Mouse (Mus musculus): ENCODE data around the gene Zbtb12. TPM values are rescaled to one million over a fixed set of nuclear protein-coding genes. Genes with fewer than 3 reads are reported as not detected.

Zbtb12 gene
- total and polyA plus RNA-seq, 3 experiments = 2.4 to 9.3 (median 8.5) TPM

DNA sequence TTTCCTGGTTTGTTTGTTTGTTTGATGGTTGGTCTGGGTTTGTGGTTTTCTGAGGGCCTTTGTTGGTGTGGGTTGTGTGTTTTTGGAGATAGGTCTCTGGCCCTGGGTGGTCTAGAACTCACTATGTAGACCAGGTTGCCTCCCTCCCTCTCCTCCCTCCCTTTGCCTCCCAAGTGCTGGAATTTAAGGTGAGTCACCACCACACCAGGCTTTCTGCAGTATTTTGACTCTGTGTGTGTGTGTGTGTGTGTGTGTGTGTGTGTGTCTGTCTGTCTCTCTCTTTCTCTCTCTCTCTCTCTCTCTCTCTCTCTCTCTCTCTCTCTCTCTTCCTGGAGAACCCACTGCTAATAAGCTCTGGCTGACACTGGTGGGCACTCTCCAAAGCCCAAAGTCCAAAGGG, 1.9 kb downstream of the Zbtb12 start:
- DNase-seq (ENCODE audit: extremely low read depth) = no peak
- dilution Hi-C loops (cut with MboI; ENCODE audit: extremely low pct_ligation_motif_present, extremely low pct_unique_long_range_greater_than_20kb, low sequenced_read_pairs) = no loop called here
- no peaks in the 10 kb centered on the region for H3K9me3 ChIP-seq (replicated peaks; ENCODE audit: low read length)
- H3K36me3 ChIP-seq (replicated peaks in 1 of 2; ENCODE audit: control insufficient read depth in 1 of 2, insufficient read depth in 1 of 2, low read length in 1 of 2) = no peaks in the 10 kb centered on the region
- H3K4me1 ChIP-seq (ENCODE audit: control insufficient read depth in 1 of 2, insufficient read depth in 2 of 2) = peaks cover 11 to 33% of the 10 kb centered on the region in 2 experiments
- no peak overlapping the region for H3K27ac ChIP-seq (ENCODE audit: insufficient read depth, low read depth)
- no peak overlapping the region for H3K4me3 ChIP-seq (replicated peaks in 1 of 3; ENCODE audit: low read depth in 2 of 3, low read length in 2 of 3, poor library complexity in 1 of 3)
- TF ChIP-seq RCOR1 (conservative IDR thresholded peaks at IDR 0.05; ENCODE audit: low read depth, low read length) (no peak), SMC3 (IDR thresholded peaks at IDR 0.05; ENCODE audit: low read depth, low read length) (no peak), POLR2A (IDR thresholded peaks at IDR 0.05; ENCODE audit: low read depth, low read length) (no peak), MEF2A (IDR thresholded peaks at IDR 0.05; ENCODE audit: borderline replicate concordance, low read depth, low read length) (no peak), MAX (IDR thresholded peaks at IDR 0.05; ENCODE audit: low read length) (no peak), CTCF (conservative IDR thresholded peaks at IDR 0.05 in 1 of 2, IDR thresholded peaks at IDR 0.05 in 1 of 2; ENCODE audit: low read depth in 2 of 2, low read length in 2 of 2) (no peak), MAZ (IDR thresholded peaks at IDR 0.05; ENCODE audit: low read depth, low read length) (no peak), NRF1 (IDR thresholded peaks at IDR 0.05; ENCODE audit: low read depth, low read length) (no peak), CHD2 (IDR thresholded peaks at IDR 0.05; ENCODE audit: low read length) (no peak), GABPA (IDR thresholded peaks at IDR 0.05; ENCODE audit: insufficient replicate concordance, low read depth, low read length) (no peak), IRF4 (IDR thresholded peaks at IDR 0.05; ENCODE audit: low read depth, low read length) (no peak), ELF1 (IDR thresholded peaks at IDR 0.05; ENCODE audit: low read depth, low read length) (no peak), JUND (conservative IDR thresholded peaks at IDR 0.05; ENCODE audit: low read depth, low read length) (no peak), ZMIZ1 (IDR thresholded peaks at IDR 0.05; ENCODE audit: low read depth, low read length) (no peak), USF1 (IDR thresholded peaks at IDR 0.05; ENCODE audit: low read depth, low read length) (no peak), TCF12 (IDR thresholded peaks at IDR 0.05; ENCODE audit: low read depth, low read length) (no peak)
- no peaks in the 10 kb centered on the region for H3K27me3 ChIP-seq (replicated peaks)
- no peak overlapping the region for H3K4me2 ChIP-seq (ENCODE audit: insufficient read depth, low read depth, poor library complexity, severe bottlenecking)
- in situ Hi-C loops (cut with MboI; ENCODE audit: low pct_ligation_motif_present, low pct_unique_long_range_greater_than_20kb, low sequenced_read_pairs) = no loop called here
- no peak overlapping the region for H3K9ac ChIP-seq (ENCODE audit: insufficient read depth, low read depth)
- H3K79me2 ChIP-seq (replicated peaks; ENCODE audit: control insufficient read depth, extremely low read depth, insufficient read depth, poor library complexity, severe bottlenecking) = no peaks in the 10 kb centered on the region

DNA sequence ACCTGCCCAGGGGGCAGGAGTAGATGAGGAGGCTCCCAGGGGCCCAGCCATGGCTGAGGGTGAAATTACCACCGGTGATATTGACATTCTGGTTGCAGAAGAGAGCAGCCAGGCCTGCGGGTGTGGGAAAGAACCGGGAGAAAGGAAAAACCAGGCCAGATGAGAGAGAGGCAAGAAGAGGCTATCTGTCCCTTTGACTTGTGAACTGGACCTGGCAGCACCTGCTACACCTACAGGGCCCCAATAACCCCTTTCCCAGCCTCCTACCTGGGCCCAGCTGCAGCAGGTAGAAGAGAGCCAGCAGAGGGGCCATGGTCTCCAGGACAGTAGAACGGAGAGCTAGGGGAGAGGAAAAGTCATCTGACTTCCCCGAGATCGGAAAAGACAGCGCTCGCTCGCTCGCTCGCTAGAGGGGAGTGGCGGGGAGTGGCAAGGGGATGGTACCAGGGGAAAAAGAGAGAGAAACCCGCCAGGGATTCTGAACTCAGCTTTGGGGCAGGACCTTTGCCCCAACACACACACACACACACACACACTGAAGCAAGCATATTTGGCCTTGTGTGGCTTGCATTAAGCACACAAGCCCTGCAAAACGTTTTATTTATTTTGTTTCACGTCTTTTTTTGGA, 2.5 kb downstream of the Zbtb12 start, which contains the start of gene Gm20547:
TSS of gene Gm20547 (minus strand) at position 360 of the 628 bp plus-strand sequence.
- dilution Hi-C loops (cut with MboI; ENCODE audit: extremely low pct_ligation_motif_present, extremely low pct_unique_long_range_greater_than_20kb, low sequenced_read_pairs) = no loop called here
- DNase-seq (ENCODE audit: extremely low read depth) = no peak
- Histone ChIP-seq H3K36me3 (replicated peaks in 1 of 2; ENCODE audit: control insufficient read depth in 1 of 2, insufficient read depth in 1 of 2, low read length in 1 of 2) (no peaks in the 10 kb centered on the region), H3K9ac (ENCODE audit: insufficient read depth, low read depth) (no peak within 1 kb of the TSS), H3K4me1 (ENCODE audit: control insufficient read depth in 1 of 2, insufficient read depth in 2 of 2) (peaks cover 11 to 33% of the 10 kb centered on the region in 2 experiments), H3K27ac (ENCODE audit: insufficient read depth, low read depth) (no peak within 1 kb of the TSS), H3K4me3 (replicated peaks in 1 of 3; ENCODE audit: low read depth in 2 of 3, low read length in 2 of 3, poor library complexity in 1 of 3) (no peak within 1 kb of the TSS), H3K27me3 (replicated peaks) (no peaks in the 10 kb centered on the region), H3K9me3 (replicated peaks; ENCODE audit: low read length) (peaks cover under 1% of the 10 kb centered on the region), H3K79me2 (replicated peaks; ENCODE audit: control insufficient read depth, extremely low read depth, insufficient read depth, poor library complexity, severe bottlenecking) (no peaks in the 10 kb centered on the region), H3K4me2 (ENCODE audit: insufficient read depth, low read depth, poor library complexity, severe bottlenecking) (no peak within 1 kb of the TSS)
- in situ Hi-C loops (cut with MboI; ENCODE audit: low pct_ligation_motif_present, low pct_unique_long_range_greater_than_20kb, low sequenced_read_pairs) = no loop called here
- TF ChIP-seq JUN (IDR thresholded peaks at IDR 0.05; ENCODE audit: insufficient read depth, low read depth, low read length) = no peak
- TF ChIP-seq TCF12 (IDR thresholded peaks at IDR 0.05; ENCODE audit: low read depth, low read length) = no peak

Data from CH12.LX (cell line).